Mouse (Mus musculus) spleen, adult 12 weeks (tissue): ENCODE measurements around the gene Sox18.

Experiments used
- DNase-seq: peaks from one replicate; pipeline ENCODE4 v3.0.0; 2022; ENCODE audit warnings: low spot score

The Sox18 gene

GRCm38 (mm10) chr2:181679951-181680715, 8.7 kb upstream of the Sox18 start, which contains the start of gene Tcea2:
TSS of gene Tcea2 (plus strand) at chr2:181680310.
- DNase-seq: peak; percentile 32

GRCm38 (mm10) chr2:181678780-181679179, 7.3 kb upstream of the Sox18 start:
- DNase-seq: peak; percentile 41

- DNase-seq: no peak
Observed at GRCm38 (mm10) chr2:181677755-181678098, 6.3 kb upstream of the Sox18 start.

- no peak for DNase-seq
Observed at GRCm38 (mm10) chr2:181677096-181677754, 5.8 kb upstream of the Sox18 start.

- no peak for DNase-seq
Observed at GRCm38 (mm10) chr2:181676424-181676823, 5.0 kb upstream of the Sox18 start.

- no peak for DNase-seq
Observed at GRCm38 (mm10) chr2:181675454-181675853, 4.0 kb upstream of the Sox18 start.

- no peak for DNase-seq
Observed at GRCm38 (mm10) chr2:181674934-181675333, 3.5 kb upstream of the Sox18 start.

GRCm38 (mm10) chr2:181673501-181673900, 2.1 kb upstream of the Sox18 start:
- no peak for DNase-seq

- DNase-seq: no peak
Observed at GRCm38 (mm10) chr2:181671984-181672383, 544 bp upstream of the Sox18 start.

- no peak for DNase-seq
Observed at GRCm38 (mm10) chr2:181670913-181671311, 528 bp downstream of the Sox18 start.

- DNase-seq: no peak
Observed at GRCm38 (mm10) chr2:181670285-181670912, 1.0 kb downstream of the Sox18 start.

GRCm38 (mm10) chr2:181663298-181663630, 8.2 kb downstream of the Sox18 start:
- DNase-seq: no peak

GRCm38 (mm10) chr2:181662620-181663297, 8.7 kb downstream of the Sox18 start:
- no peak for DNase-seq

- peak; percentile 51 for DNase-seq
Observed at GRCm38 (mm10) chr2:181659609-181660055, 11.8 kb downstream of the Sox18 start.

GRCm38 (mm10) chr2:181658930-181659555, 12.4 kb downstream of the Sox18 start:
- no peak for DNase-seq

GRCm38 (mm10) chr2:181658528-181658927, 12.9 kb downstream of the Sox18 start:
- DNase-seq: no peak

GRCm38 (mm10) chr2:181657441-181657840, 14.0 kb downstream of the Sox18 start:
- DNase-seq: no peak

GRCm38 (mm10) chr2:181656734-181657133, 14.7 kb downstream of the Sox18 start, which contains the start of gene Gm29797:
TSS of gene Gm29797 (plus strand) at chr2:181657034.
- DNase-seq: no peak

GRCm38 (mm10) chr2:181653523-181653922, 17.9 kb downstream of the Sox18 start:
- no peak for DNase-seq

- DNase-seq: no peak
Observed at GRCm38 (mm10) chr2:181653065-181653464, 18.4 kb downstream of the Sox18 start.

GRCm38 (mm10) chr2:181648926-181649325, 22.5 kb downstream of the Sox18 start:
- DNase-seq: no peak
